Mouse (Mus musculus) v-Abl transformed pro-B cells (cell line): ENCODE results near the gene Lrrc63.

Source experiments
- in situ Hi-C, 2 experiments: fragments of 400-800 bp; cut with MboI; formaldehyde crosslinking; loops; one replicate each; pipeline ENCODE4 v1.15.1; 2025; ENCODE audit not compliant: unreplicated experiment in 2 of 2

The Lrrc63 gene

GRCm38 (mm10) chr14:75054455-75055343 lies 76.0 kb downstream of the Lrrc63 start:
- in situ Hi-C loops = loop anchor here (5.0 to 25.0 kb wide), 3 partner anchors 283 to 663 kb away; partner anchors contain the start of gene Erich6b (in 1 of the 2)

GRCm38 (mm10) chr14:75052451-75052850 lies 78.2 kb downstream of the Lrrc63 start:
- in situ Hi-C loops = loop anchor here (5.0 to 25.0 kb wide), 2 partner anchors 285 to 590 kb away; partner anchors contain the start of gene Erich6b (in 1 of the 2)

- in situ Hi-C loops = loop anchor here in 1 of 2 experiments (10.0 to 25.0 kb wide), 2 partner anchors 790 to 1642 kb away; no protein-coding TSS in a partner anchor
Observed at GRCm38 (mm10) chr14:75045184-75045583, 85.5 kb downstream of the Lrrc63 start.

GRCm38 (mm10) chr14:75035431-75035830 lies 95.2 kb downstream of the Lrrc63 start:
- in situ Hi-C loops = loop anchor here in 1 of 2 experiments (25.0 kb wide), 1 partner anchor 1652 kb away; no protein-coding TSS in a partner anchor
